Mouse (Mus musculus) forebrain, embryonic 11.5 days (tissue): ENCODE data around the gene Dera. TPM values are rescaled to one million over a fixed set of nuclear protein-coding genes. Genes with fewer than 3 reads are reported as not detected.

Source experiments
- ATAC-seq: fragments of 200-750 bp; cut with Nextera tagmentation; replicated peaks from 2 replicates; pipeline ENCODE4 v1.8.0; 2017; ENCODE audit warnings: moderate TSS enrichment; ENCODE audit not compliant: low FRiP score
- DNase-seq: peaks from one replicate; pipeline ENCODE4 v3.0.0-alpha.2; 2017; ENCODE audit warnings: low spot score
- H3K27ac ChIP-seq: fragments of 300-500 bp; sonication (generic); 2 replicates; pipeline ENCODE4 v1.5.1; 2014; ENCODE audit warnings: low read depth, low read length
- H3K27me3 ChIP-seq: fragments of 300-500 bp; sonication (generic); 2 replicates; pipeline ENCODE4 v1.6.1; 2014; ENCODE audit warnings: mild to moderate bottlenecking, low read length, mixed read lengths; ENCODE audit not compliant: control insufficient read depth, insufficient read depth
- H3K36me3 ChIP-seq: fragments of 300-500 bp; sonication (generic); 2 replicates; pipeline ENCODE4 v1.6.1; 2014; ENCODE audit warnings: mild to moderate bottlenecking, low read length, moderate library complexity, mixed read lengths; ENCODE audit not compliant: control insufficient read depth, insufficient read depth
- H3K4me1 ChIP-seq: fragments of 300-500 bp; sonication (generic); replicated peaks from 2 replicates; pipeline ENCODE4 v1.6.1; 2014; ENCODE audit warnings: low read length, mixed read lengths; ENCODE audit not compliant: control insufficient read depth, insufficient read depth
- H3K4me2 ChIP-seq: fragments of 300-500 bp; sonication (generic); 2 replicates; pipeline ENCODE4 v1.6.1; 2014; ENCODE audit warnings: low read depth, mild to moderate bottlenecking, low read length, moderate library complexity, mixed read lengths; ENCODE audit not compliant: severe bottlenecking
- H3K4me3 ChIP-seq: fragments of 300-500 bp; sonication (generic); 2 replicates; pipeline ENCODE4 v1.5.1; 2014; ENCODE audit warnings: low read depth, low read length
- H3K9ac ChIP-seq: fragments of 300-500 bp; sonication (generic); 2 replicates; pipeline ENCODE4 v1.6.1; 2014; ENCODE audit warnings: low read length
- H3K9me3 ChIP-seq: fragments of 300-500 bp; sonication (generic); 2 replicates; pipeline ENCODE4 v1.6.1; 2016; ENCODE audit warnings: low read length, mixed read lengths; ENCODE audit not compliant: control insufficient read depth
- WGBS: fragments of 180-500 bp; shearing (Covaris S2); extraction: QIAGEN DNeasy Blood & Tissue Kit; methylation state at CpG from one replicate; pipeline ENCODE4 v1.1.7; 2014; 5-methylcytosine and 5-hydroxymethylcytosine counted together
- polyA plus RNA-seq: library from polyadenylated mRNA; unstranded; fragments of >200 nt; fragmentation: Nextera tagmentation; extraction: Ambion mirVana; gene quantifications from 2 replicates; pipeline ENCODE4 v1.2.1, GENCODE M21; 2014

Gene Dera
- polyA plus RNA-seq, 1 experiment from 2014 or later = 46.4 TPM

- H3K27me3 ChIP-seq = no peaks in the 10 kb centered on the region
- no peaks in the 10 kb centered on the region for H3K36me3 ChIP-seq
- WGBS = 77% methylated on average over 9 of the region's 9 CpGs
- ATAC-seq (no peak), DNase-seq (no peak)
- no peaks in the 10 kb centered on the region for H3K4me1 ChIP-seq
- H3K4me2 ChIP-seq = no peak overlapping the region
- no peak overlapping the region for H3K4me3 ChIP-seq
- no peaks in the 10 kb centered on the region for H3K9me3 ChIP-seq
- no peak overlapping the region for H3K27ac ChIP-seq
- H3K9ac ChIP-seq = no peak overlapping the region
Measured at GRCm38 (mm10) chr6:137788976-137789590, 34.7 kb downstream of the Dera start.

- H3K9ac ChIP-seq = no peak overlapping the region
- no peak overlapping the region for H3K27ac ChIP-seq
- H3K9me3 ChIP-seq = no peaks in the 10 kb centered on the region
- no peaks in the 10 kb centered on the region for H3K27me3 ChIP-seq
- no peak overlapping the region for H3K4me3 ChIP-seq
- no peak for ATAC-seq
- DNase-seq = no peak
- H3K36me3 ChIP-seq = no peaks in the 10 kb centered on the region
- no peak overlapping the region for H3K4me2 ChIP-seq
- 72% methylated on average over 2 of the region's 2 CpGs for WGBS
- no peaks in the 10 kb centered on the region for H3K4me1 ChIP-seq
Measured at GRCm38 (mm10) chr6:137789658-137790057, 35.3 kb downstream of the Dera start.

GRCm38 (mm10) chr6:137795494-137795893 is 41.1 kb downstream of the Dera start:
- no peak overlapping the region for H3K4me2 ChIP-seq
- no peaks in the 10 kb centered on the region for H3K4me1 ChIP-seq
- 78% methylated on average over 2 of the region's 2 CpGs for WGBS
- DNase-seq (no peak), ATAC-seq (no peak)
- H3K9me3 ChIP-seq = peaks cover 6% of the 10 kb centered on the region; the same call in 1 of the 2 replicates
- H3K27ac ChIP-seq = no peak overlapping the region
- H3K36me3 ChIP-seq = no peaks in the 10 kb centered on the region
- H3K27me3 ChIP-seq = no peaks in the 10 kb centered on the region
- H3K4me3 ChIP-seq = no peak overlapping the region
- no peak overlapping the region for H3K9ac ChIP-seq

- Histone ChIP-seq H3K27me3 (no peaks in the 10 kb centered on the region), H3K4me2 (no peak overlapping the region), H3K4me3 (no peak overlapping the region), H3K4me1 (no peaks in the 10 kb centered on the region), H3K27ac (no peak overlapping the region), H3K9ac (no peak overlapping the region), H3K9me3 (peaks cover 6% of the 10 kb centered on the region; the same call in 1 of the 2 replicates), H3K36me3 (no peaks in the 10 kb centered on the region)
- DNase-seq (peak; percentile 47), ATAC-seq (peak; percentile 55)
- 70% methylated on average over 29 of the region's 29 CpGs for whole genome bisulfite sequencing
Measured at GRCm38 (mm10) chr6:137796596-137797567, 42.5 kb downstream of the Dera start.

GRCm38 (mm10) chr6:137799253-137799652 is 44.9 kb downstream of the Dera start:
- no peak overlapping the region for H3K4me2 ChIP-seq
- 91% methylated on average over 9 of the region's 9 CpGs for WGBS
- ATAC-seq (no peak), DNase-seq (no peak)
- no peak overlapping the region for H3K27ac ChIP-seq
- H3K9ac ChIP-seq = no peak overlapping the region
- no peaks in the 10 kb centered on the region for H3K27me3 ChIP-seq
- no peak overlapping the region for H3K4me3 ChIP-seq
- H3K36me3 ChIP-seq = no peaks in the 10 kb centered on the region
- H3K4me1 ChIP-seq = no peaks in the 10 kb centered on the region
- H3K9me3 ChIP-seq = peaks cover 6% of the 10 kb centered on the region; the same call in 1 of the 2 replicates

- 82% methylated on average over 12 of the region's 12 CpGs for WGBS
- Histone ChIP-seq H3K36me3 (no peaks in the 10 kb centered on the region), H3K4me1 (no peaks in the 10 kb centered on the region), H3K4me3 (no peak overlapping the region), H3K9ac (no peak overlapping the region), H3K4me2 (no peak overlapping the region), H3K9me3 (peaks cover 6% of the 10 kb centered on the region; the same call in 1 of the 2 replicates), H3K27ac (no peak overlapping the region), H3K27me3 (no peaks in the 10 kb centered on the region)
- DNase-seq (no peak), ATAC-seq (no peak)
Measured at GRCm38 (mm10) chr6:137803456-137804005, 49.2 kb downstream of the Dera start.

GRCm38 (mm10) chr6:137804121-137804520 is 49.8 kb downstream of the Dera start:
- Histone ChIP-seq H3K27me3 (no peaks in the 10 kb centered on the region), H3K9ac (no peak overlapping the region), H3K9me3 (peaks cover 6% of the 10 kb centered on the region; the same call in 1 of the 2 replicates), H3K4me3 (no peak overlapping the region), H3K4me2 (no peak overlapping the region), H3K4me1 (no peaks in the 10 kb centered on the region), H3K27ac (no peak overlapping the region), H3K36me3 (no peaks in the 10 kb centered on the region)
- 85% methylated on average over 7 of the region's 7 CpGs for WGBS
- ATAC-seq = no peak
- no peak for DNase-seq

- ATAC-seq (no peak), DNase-seq (no peak)
- Histone ChIP-seq H3K9me3 (peaks cover 6% of the 10 kb centered on the region; the same call in 1 of the 2 replicates), H3K36me3 (no peaks in the 10 kb centered on the region), H3K4me2 (no peak overlapping the region), H3K4me3 (no peak overlapping the region), H3K4me1 (no peaks in the 10 kb centered on the region), H3K9ac (no peak overlapping the region), H3K27me3 (no peaks in the 10 kb centered on the region), H3K27ac (no peak overlapping the region)
- WGBS = 70% methylated on average over 9 of the region's 9 CpGs
Measured at GRCm38 (mm10) chr6:137804606-137805005, 50.3 kb downstream of the Dera start.
